Comparison of ENCODE assay signal across 8 mouse cellular contexts in the genomic region with DNA sequence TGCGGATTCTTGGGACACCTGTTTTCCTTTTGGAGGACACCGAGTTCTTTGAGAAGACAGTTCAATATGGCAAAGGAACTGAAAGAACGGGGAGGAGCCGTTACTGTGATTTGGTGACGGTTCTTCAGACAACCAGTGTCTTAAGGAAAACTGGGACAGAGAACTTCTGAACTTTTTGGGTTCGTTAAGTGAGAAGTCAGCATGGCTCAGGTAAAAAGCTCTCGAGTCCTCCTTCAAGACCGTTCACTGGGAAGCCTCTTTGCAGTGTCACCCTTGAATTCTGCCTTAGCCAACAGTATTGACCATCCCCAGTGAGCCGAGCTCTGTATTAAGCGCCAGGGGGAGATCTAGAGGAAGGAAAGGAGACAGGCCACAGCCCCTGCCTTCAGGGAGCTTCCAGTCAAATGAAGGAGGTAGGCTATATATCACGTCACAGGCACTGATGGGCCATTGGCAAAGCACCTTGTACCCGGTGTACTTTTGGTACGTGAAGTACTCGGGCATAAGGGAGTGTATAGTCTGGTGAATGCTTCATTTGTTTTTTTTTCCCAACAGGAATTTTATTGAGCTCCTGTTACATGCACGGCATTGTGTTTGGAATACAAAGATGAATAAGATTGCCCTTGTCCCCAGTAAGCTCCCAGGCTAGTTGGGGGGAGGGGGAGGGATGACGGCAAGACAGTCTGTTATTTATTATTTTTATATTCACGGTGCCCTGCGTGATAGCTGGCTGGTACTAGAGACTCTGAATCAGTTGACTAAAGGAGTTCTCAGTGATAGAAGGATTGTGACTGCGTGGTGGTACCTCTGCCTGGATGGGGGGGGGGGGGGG. TPM values are rescaled to one million over a fixed set of nuclear protein-coding genes. Genes with fewer than 3 reads are reported as not detected.
DNase-seq lines count a peak whose midpoint lies in the region; ATAC-seq and TF ChIP-seq lines count a peak whose summit lies in the region.

A gene (minus strand): TSS at position 51 of the 832 bp plus-strand sequence.

- H3K4me3 ChIP-seq in lung, adult 2 months (replicated peaks; ENCODE audit: extremely low read depth, low read depth, low read length), result peak within 1 kb of the TSS; percentile 86
- H3K4me3 ChIP-seq in midbrain, embryonic 15.5 days, result peak within 1 kb of the TSS; percentile 93

- no peak for DNase-seq in lung, adult 2 months
- DNase-seq in lung, postnatal 10 days, result no peak
- DNase-seq in adrenal gland, adult 8-10 months, result no peak
- DNase-seq in gastrocnemius, postnatal 4 days (ENCODE audit: low spot score in 2 of 2), result no peak
- peak; percentile 9 for DNase-seq in layer of hippocampus, adult 9-10 months (ENCODE audit: low spot score)
- no peak for DNase-seq in frontal cortex, postnatal 36 days (ENCODE audit: low spot score in 2 of 2)
- no peak for DNase-seq in right cerebral cortex, adult 2 months (ENCODE audit: low spot score in 2 of 2)

- TF ChIP-seq POLR2A in lung, adult 2 months (IDR thresholded peaks at IDR 0.05; ENCODE audit: borderline replicate concordance, extremely low read depth, low read depth, low read length), result no peak

- no peak for ATAC-seq in midbrain, embryonic 15.5 days (replicated peaks)

- H3K9ac ChIP-seq in midbrain, embryonic 15.5 days, result peak within 1 kb of the TSS; percentile 90

- no peak for TF ChIP-seq CTCF in lung, adult 2 months (IDR thresholded peaks at IDR 0.05; ENCODE audit: insufficient read depth, low read length)

- H3K4me1 ChIP-seq in lung, adult 2 months (ENCODE audit: control insufficient read depth, insufficient read depth, low read length), result peaks cover 27% of the 10 kb centered on the region
- peaks cover 46% of the 10 kb centered on the region for H3K4me1 ChIP-seq in midbrain, embryonic 15.5 days

- H3K27ac ChIP-seq in midbrain, embryonic 15.5 days, result peak within 1 kb of the TSS; percentile 100

- H3K9me3 ChIP-seq in midbrain, embryonic 15.5 days, result no peaks in the 10 kb centered on the region

- H3K36me3 ChIP-seq in midbrain, embryonic 15.5 days (replicated peaks), result peaks cover 26% of the 10 kb centered on the region

- no peaks in the 10 kb centered on the region for H3K27me3 ChIP-seq in midbrain, embryonic 15.5 days (replicated peaks)

- H3K4me2 ChIP-seq in midbrain, embryonic 15.5 days, result peak within 1 kb of the TSS; percentile 77

- 40% methylated on average over 19 of the region's 19 CpGs for WGBS in lung, adult 2 months
- 64% methylated on average over 19 of the region's 19 CpGs for WGBS in midbrain, embryonic 15.5 days

RNA-seq across cellular contexts. Expression of the gene that starts here (rescaled TPM):
- polyA plus RNA-seq in lung, adult 2 months (2012; rRNA removed), result 92.8 and 106 TPM in 2 replicates
- total RNA-seq in adrenal gland, adult 8-10 months (2022), result 10 to 100 TPM; 71.3 to 85.0 (median 75.5) TPM
- total RNA-seq in gastrocnemius, postnatal 4 days (2021), result 10 to 100 TPM; 41.0 to 43.5 TPM
- 38.0 and 39.4 TPM in 2 replicates for polyA plus RNA-seq in midbrain, embryonic 15.5 days (2015; fragmentation: Nextera tagmentation; extraction: Ambion mirVana)
